Mouse (Mus musculus) myocyte (in vitro differentiated cells): ENCODE results near the gene Mgat2. TPM values are rescaled to one million over a fixed set of nuclear protein-coding genes. Genes with fewer than 3 reads are reported as not detected.

ENCODE experiments used
- H3K27me3 ChIP-seq: one replicate; pipeline ENCODE4 v1.6.1; 2011; ENCODE audit not compliant: control insufficient read depth, insufficient read depth, insufficient read length
- H3K36me3 ChIP-seq: one replicate; pipeline ENCODE4 v1.6.1; 2011; ENCODE audit not compliant: control insufficient read depth, insufficient read depth
- H3K4me2 ChIP-seq: one replicate; pipeline ENCODE4 v1.6.1; 2011; ENCODE audit warnings: low read depth, control low read depth
- H3K4me3 ChIP-seq: one replicate; pipeline ENCODE4 v1.5.1; 2011; ENCODE audit warnings: mild to moderate bottlenecking, control low read depth, moderate library complexity
- H3K79me2 ChIP-seq: one replicate; pipeline ENCODE4 v1.6.1; 2011; ENCODE audit not compliant: control insufficient read depth, insufficient read depth
- H3ac ChIP-seq: one replicate; pipeline ENCODE4 v1.6.1; 2011; ENCODE audit not compliant: control insufficient read depth, insufficient read length
- CEBPB ChIP-seq: IDR thresholded peaks from 2 replicates; pipeline ENCODE4 v1.6.1; 2011; ENCODE audit warnings: mild to moderate bottlenecking, moderate library complexity; ENCODE audit not compliant: poor library complexity, insufficient read depth, severe bottlenecking
- E2F4 ChIP-seq: IDR thresholded peaks from one replicate; pipeline ENCODE4 v1.6.1; 2011; ENCODE audit warnings: mild to moderate bottlenecking, control low read depth, moderate library complexity; ENCODE audit not compliant: insufficient read depth
- MAX ChIP-seq: IDR thresholded peaks from one replicate; pipeline ENCODE4 v1.6.1; 2011; ENCODE audit warnings: low read depth, mild to moderate bottlenecking, control low read depth
- MYOD1 ChIP-seq, 3 experiments: IDR thresholded peaks; one replicate each; pipeline ENCODE4 v1.6.1; 2011; ENCODE audit warnings: control low read depth in 2 of 3, low read depth in 2 of 3, mild to moderate bottlenecking in 2 of 3, moderate library complexity in 1 of 3; ENCODE audit not compliant: insufficient read length in 2 of 3, control insufficient read depth in 1 of 3
- MYOG ChIP-seq, 3 experiments: IDR thresholded peaks; one replicate each; pipeline ENCODE4 v1.6.1; 2011; ENCODE audit warnings: control low read depth in 2 of 3, low read depth in 2 of 3, mild to moderate bottlenecking in 2 of 3; ENCODE audit not compliant: insufficient read length in 2 of 3, control insufficient read depth in 1 of 3, insufficient read depth in 1 of 3
- POLR2A ChIP-seq: IDR thresholded peaks from one replicate; pipeline ENCODE4 v1.6.1; 2011; ENCODE audit warnings: low read depth, mild to moderate bottlenecking, control low read depth, moderate library complexity; ENCODE audit not compliant: insufficient read length
- POLR2AphosphoS2 ChIP-seq: IDR thresholded peaks from one replicate; pipeline ENCODE4 v1.6.1; 2011; ENCODE audit warnings: low read depth, control low read depth; ENCODE audit not compliant: insufficient read length
- REST ChIP-seq: IDR thresholded peaks from one replicate; pipeline ENCODE4 v1.6.1; 2011; ENCODE audit warnings: mild to moderate bottlenecking, control low read depth, moderate library complexity; ENCODE audit not compliant: insufficient read depth, insufficient read length
- SRF ChIP-seq: IDR thresholded peaks from one replicate; pipeline ENCODE4 v1.6.1; 2011; ENCODE audit warnings: low read depth; ENCODE audit not compliant: control insufficient read depth, insufficient read length
- TCF12 ChIP-seq: IDR thresholded peaks from one replicate; pipeline ENCODE4 v1.6.1; 2011; ENCODE audit warnings: mild to moderate bottlenecking, control low read depth; ENCODE audit not compliant: poor library complexity, insufficient read depth, severe bottlenecking
- TCF3 ChIP-seq: IDR thresholded peaks from one replicate; pipeline ENCODE4 v1.6.1; 2011; ENCODE audit warnings: low read depth, control low read depth; ENCODE audit not compliant: insufficient read length
- USF1 ChIP-seq: IDR thresholded peaks from one replicate; pipeline ENCODE4 v1.6.1; 2011; ENCODE audit warnings: low read depth, mild to moderate bottlenecking, control low read depth, moderate library complexity
- polyA plus RNA-seq: library from polyadenylated mRNA; unstranded; fragments of >200 nt; fragmentation: generic; extraction: Trizol; gene quantifications from one replicate; pipeline ENCODE4 v1.2.1, GENCODE M21; 2012; ENCODE audit warnings: missing spikeins

Gene Mgat2
- polyA plus RNA-seq, 1 experiment, result 20.7 TPM

DNA sequence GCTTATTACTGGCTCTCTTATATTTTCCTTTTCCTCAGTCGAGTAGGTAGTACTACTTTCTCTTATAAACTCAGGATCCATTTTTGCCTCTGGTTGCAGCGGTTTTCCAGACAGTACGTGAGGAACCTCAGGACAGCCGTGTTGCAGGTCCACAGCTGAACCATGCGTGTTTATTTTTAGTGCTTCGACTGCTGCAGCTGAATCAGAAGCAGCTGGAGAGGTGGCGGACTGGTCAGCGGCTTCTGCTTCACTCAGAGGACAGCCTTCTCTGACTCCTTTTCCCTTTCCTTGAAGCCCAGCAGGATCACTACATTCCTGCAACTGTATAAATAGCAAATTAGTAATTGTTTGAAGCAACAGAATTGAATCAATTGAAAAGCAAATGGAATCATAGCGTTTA lies 6.1 kb downstream of the Mgat2 start:
- Histone ChIP-seq H3K36me3 (peaks cover 6% of the 10 kb centered on the region), H3K4me3 (no peak overlapping the region), H3K79me2 (peaks cover 44% of the 10 kb centered on the region), H3ac (no peak overlapping the region), H3K27me3 (no peaks in the 10 kb centered on the region), H3K4me2 (no peak overlapping the region)
- TF ChIP-seq USF1 (no peak), SRF (no peak), POLR2AphosphoS2 (no peak), CEBPB (no peak), MYOD1 (IDR thresholded peaks at IDR 0.05; ENCODE audit: control insufficient read depth in 1 of 3, insufficient read length in 2 of 3, low read depth in 2 of 3) (no peak), E2F4 (no peak), MAX (no peak), TCF3 (no peak), REST (no peak), MYOG (IDR thresholded peaks at IDR 0.05; ENCODE audit: control insufficient read depth in 1 of 3, insufficient read depth in 1 of 3, insufficient read length in 2 of 3, low read depth in 2 of 3) (no peak), POLR2A (no peak), TCF12 (no peak)

- no peaks in the 10 kb centered on the region for H3K27me3 ChIP-seq
- no peak for TF ChIP-seq TCF3
- TF ChIP-seq E2F4, result no peak
- TF ChIP-seq MYOD1 (IDR thresholded peaks at IDR 0.05; ENCODE audit: control insufficient read depth in 1 of 3, insufficient read length in 2 of 3, low read depth in 2 of 3), result no peak
- TF ChIP-seq POLR2A, result no peak
- TF ChIP-seq SRF, result no peak
- no peak for TF ChIP-seq MAX
- TF ChIP-seq REST, result no peak
- no peak for TF ChIP-seq MYOG (IDR thresholded peaks at IDR 0.05; ENCODE audit: control insufficient read depth in 1 of 3, insufficient read depth in 1 of 3, insufficient read length in 2 of 3, low read depth in 2 of 3)
- TF ChIP-seq CEBPB, result no peak
- TF ChIP-seq USF1, result no peak
- no peak overlapping the region for H3ac ChIP-seq
- H3K36me3 ChIP-seq, result peaks cover 6% of the 10 kb centered on the region
- H3K79me2 ChIP-seq, result peaks cover 44% of the 10 kb centered on the region
- H3K4me3 ChIP-seq, result no peak overlapping the region
- H3K4me2 ChIP-seq, result no peak overlapping the region
Observed at GRCm38 (mm10) chr12:69190522-69190921, 6.6 kb downstream of the Mgat2 start.

- H3K4me3 ChIP-seq, result no peak overlapping the region
- H3K36me3 ChIP-seq, result peaks cover 6% of the 10 kb centered on the region
- no peak overlapping the region for H3ac ChIP-seq
- H3K27me3 ChIP-seq, result no peaks in the 10 kb centered on the region
- TF ChIP-seq MYOG (IDR thresholded peaks at IDR 0.05; ENCODE audit: control insufficient read depth in 1 of 3, insufficient read depth in 1 of 3, insufficient read length in 2 of 3, low read depth in 2 of 3) (no peak), TCF3 (no peak), TCF12 (no peak)
- no peak overlapping the region for H3K4me2 ChIP-seq
- peaks cover 44% of the 10 kb centered on the region for H3K79me2 ChIP-seq
Observed at GRCm38 (mm10) chr12:69191396-69191795, 7.4 kb downstream of the Mgat2 start.

DNA sequence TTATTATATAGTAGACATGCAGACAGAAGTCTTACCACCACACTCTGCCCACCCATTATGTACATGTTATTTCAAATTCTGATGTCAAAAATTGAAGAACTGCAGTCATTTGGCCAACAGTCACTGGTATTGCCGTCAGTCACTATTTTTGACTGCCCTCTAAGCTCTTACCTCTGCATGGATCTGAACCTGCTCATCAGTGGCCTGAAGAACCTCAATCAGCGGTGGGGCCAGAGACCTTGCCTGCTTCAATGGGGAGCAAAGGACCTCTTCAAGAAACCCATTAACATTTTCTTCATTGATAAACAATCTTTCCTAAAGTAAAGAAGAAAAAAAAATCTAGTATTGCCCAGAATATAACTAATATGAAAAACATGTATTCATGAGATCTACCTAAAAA lies 8.7 kb downstream of the Mgat2 start:
- Histone ChIP-seq H3ac (no peak overlapping the region), H3K27me3 (no peaks in the 10 kb centered on the region), H3K79me2 (peaks cover 35% of the 10 kb centered on the region), H3K4me3 (no peak overlapping the region), H3K4me2 (no peak overlapping the region), H3K36me3 (peaks cover 6% of the 10 kb centered on the region)
- TF ChIP-seq SRF (no peak), MAX (no peak), TCF12 (no peak), E2F4 (no peak), POLR2A (no peak), REST (no peak), CEBPB (no peak), POLR2AphosphoS2 (no peak), MYOG (IDR thresholded peaks at IDR 0.05; ENCODE audit: control insufficient read depth in 1 of 3, insufficient read depth in 1 of 3, insufficient read length in 2 of 3, low read depth in 2 of 3) (no peak)

GRCm38 (mm10) chr12:69196444-69197377 lies 12.8 kb downstream of the Mgat2 start, which contains the start of gene Gm49383:
Gene Gm49383, minus strand, starts transcription at chr12:69197104.
- no peaks in the 10 kb centered on the region for H3K27me3 ChIP-seq
- H3K36me3 ChIP-seq, result peaks cover 4% of the 10 kb centered on the region
- peak within 1 kb of the TSS; percentile 72 for H3ac ChIP-seq
- TF ChIP-seq REST (no peak), MYOG (IDR thresholded peaks at IDR 0.05; ENCODE audit: control insufficient read depth in 1 of 3, insufficient read depth in 1 of 3, insufficient read length in 2 of 3, low read depth in 2 of 3) (peak in 1 of 3 experiments; percentile 72), CEBPB (no peak), E2F4 (peak; percentile 92), USF1 (no peak), POLR2A (peak; percentile 99), MYOD1 (IDR thresholded peaks at IDR 0.05; ENCODE audit: control insufficient read depth in 1 of 3, insufficient read length in 2 of 3, low read depth in 2 of 3) (peak in 2 of 3 experiments; percentile 34 to 76), TCF3 (no peak), MAX (no peak), TCF12 (no peak), SRF (no peak), POLR2AphosphoS2 (peak; percentile 95)
- peaks cover 43% of the 10 kb centered on the region for H3K79me2 ChIP-seq
- H3K4me2 ChIP-seq, result peak within 1 kb of the TSS; percentile 91
- peak within 1 kb of the TSS; percentile 85 for H3K4me3 ChIP-seq
